Mouse (Mus musculus) testis, adult 2 months (tissue): ENCODE measurements around the gene Zbtb17. TPM values are rescaled to one million over a fixed set of nuclear protein-coding genes. Genes with fewer than 3 reads are reported as not detected.

Experiments
- H3K27ac ChIP-seq: fragments of 200-500 bp; 2 replicates; pipeline ENCODE4 v1.5.1; 2012; ENCODE audit warnings: low read depth, low read length; ENCODE audit not compliant: control insufficient read depth, insufficient read depth
- H3K27me3 ChIP-seq: fragments of 200-500 bp; 2 replicates; pipeline ENCODE4 v1.6.1; 2012; ENCODE audit warnings: mild to moderate bottlenecking, low read length, moderate library complexity; ENCODE audit not compliant: control insufficient read depth, insufficient read depth
- H3K36me3 ChIP-seq: fragments of 200-500 bp; 2 replicates; pipeline ENCODE4 v1.6.1; 2012; ENCODE audit warnings: mild to moderate bottlenecking, low read length; ENCODE audit not compliant: control insufficient read depth, insufficient read depth
- H3K4me1 ChIP-seq: fragments of 200-500 bp; 2 replicates; pipeline ENCODE4 v1.6.1; 2012; ENCODE audit warnings: low read length; ENCODE audit not compliant: control insufficient read depth, insufficient read depth
- H3K4me3 ChIP-seq: fragments of 200-500 bp; 2 replicates; pipeline ENCODE4 v1.5.1; 2012; ENCODE audit warnings: low read depth, mild to moderate bottlenecking, low read length, moderate library complexity, mixed read lengths; ENCODE audit not compliant: control insufficient read depth
- CTCF ChIP-seq: fragments of 200-500 bp; IDR thresholded peaks from 2 replicates; pipeline ENCODE4 v1.5.1; 2012; ENCODE audit warnings: low read depth, mild to moderate bottlenecking, inconsistent platforms, low read length, moderate library complexity; ENCODE audit not compliant: control insufficient read depth, insufficient read depth, insufficient replicate concordance
- POLR2A ChIP-seq: fragments of 200-500 bp; IDR thresholded peaks from 2 replicates; pipeline ENCODE4 v1.6.1; 2012; ENCODE audit warnings: low read depth, mild to moderate bottlenecking, inconsistent platforms, low read length, moderate library complexity; ENCODE audit not compliant: control insufficient read depth
- polyA plus RNA-seq: library from polyadenylated mRNA; depleted of rRNA; stranded (reverse); fragments of >200 nt; gene quantifications from 2 replicates; pipeline ENCODE4 v1.2.3, GENCODE M21; 2012

The Zbtb17 gene
- polyA plus RNA-seq, 1 experiment, result 24.6 TPM

GRCm38 (mm10) chr4:141429381-141429780 is 15.1 kb upstream of the Zbtb17 start:
- H3K4me3 ChIP-seq, result no peak overlapping the region
- TF ChIP-seq CTCF (no peak), POLR2A (no peak)
- peaks cover 10% of the 10 kb centered on the region for H3K4me1 ChIP-seq
- H3K27ac ChIP-seq, result no peak overlapping the region
- no peaks in the 10 kb centered on the region for H3K36me3 ChIP-seq
- H3K27me3 ChIP-seq, result no peaks in the 10 kb centered on the region

- TF ChIP-seq CTCF (no peak; the same call in 1 of the 2 replicates), POLR2A (no peak)
- H3K27ac ChIP-seq, result no peak overlapping the region
- peaks cover 10% of the 10 kb centered on the region for H3K4me1 ChIP-seq
- H3K36me3 ChIP-seq, result no peaks in the 10 kb centered on the region
- no peaks in the 10 kb centered on the region for H3K27me3 ChIP-seq
- H3K4me3 ChIP-seq, result no peak overlapping the region
These were observed 14.6 kb upstream of the Zbtb17 start for GRCm38 (mm10) chr4:141429847-141430246.

- no peak for TF ChIP-seq POLR2A
- peak; percentile 70; the same call in 1 of the 2 replicates for TF ChIP-seq CTCF
- Histone ChIP-seq H3K4me1 (peaks cover under 1% of the 10 kb centered on the region), H3K27ac (no peak overlapping the region), H3K4me3 (no peak overlapping the region), H3K36me3 (no peaks in the 10 kb centered on the region), H3K27me3 (no peaks in the 10 kb centered on the region)
These were observed 13.5 kb upstream of the Zbtb17 start for GRCm38 (mm10) chr4:141430997-141431396.

- Histone ChIP-seq H3K27me3 (no peaks in the 10 kb centered on the region), H3K4me3 (no peak overlapping the region), H3K27ac (no peak overlapping the region), H3K4me1 (no peaks in the 10 kb centered on the region), H3K36me3 (no peaks in the 10 kb centered on the region)
- TF ChIP-seq POLR2A, result no peak
- no peak for TF ChIP-seq CTCF
These were observed 11.8 kb upstream of the Zbtb17 start for GRCm38 (mm10) chr4:141432666-141433065.

GRCm38 (mm10) chr4:141433191-141433590 is 11.3 kb upstream of the Zbtb17 start:
- TF ChIP-seq CTCF, result no peak
- no peak overlapping the region for H3K27ac ChIP-seq
- no peaks in the 10 kb centered on the region for H3K36me3 ChIP-seq
- no peaks in the 10 kb centered on the region for H3K27me3 ChIP-seq
- H3K4me3 ChIP-seq, result peak overlapping the region; percentile 8
- no peaks in the 10 kb centered on the region for H3K4me1 ChIP-seq

GRCm38 (mm10) chr4:141435974-141436373 is 8.5 kb upstream of the Zbtb17 start, which contains the start of gene Srarp:
Gene Srarp, minus strand, starts transcription at chr4:141436105.
- Histone ChIP-seq H3K4me3 (no peak within 1 kb of the TSS), H3K4me1 (no peaks in the 10 kb centered on the region), H3K27me3 (no peaks in the 10 kb centered on the region), H3K27ac (no peak within 1 kb of the TSS), H3K36me3 (no peaks in the 10 kb centered on the region)
- TF ChIP-seq CTCF (no peak), POLR2A (no peak)

GRCm38 (mm10) chr4:141439083-141439803 is 5.2 kb upstream of the Zbtb17 start:
- no peaks in the 10 kb centered on the region for H3K36me3 ChIP-seq
- H3K4me3 ChIP-seq, result no peak overlapping the region
- TF ChIP-seq POLR2A, result no peak
- no peak for TF ChIP-seq CTCF
- H3K4me1 ChIP-seq, result peaks cover 3% of the 10 kb centered on the region; the same call in 1 of the 2 replicates
- no peak overlapping the region for H3K27ac ChIP-seq
- H3K27me3 ChIP-seq, result no peaks in the 10 kb centered on the region
